Mouse (Mus musculus) stomach, embryonic 14.5 days (tissue): ENCODE measurements around the gene Fam221b. TPM values are rescaled to one million over a fixed set of nuclear protein-coding genes. Genes with fewer than 3 reads are reported as not detected.
A peak's percentile ranks its signal among the peaks of the same experiment; 100 is the strongest.

Source experiments
- ATAC-seq: fragments of 200-750 bp; cut with Nextera tagmentation; 2 replicates; pipeline ENCODE4 v1.8.0; 2017; ENCODE audit warnings: low read depth, moderate TSS enrichment; ENCODE audit not compliant: insufficient number of reproducible peaks, insufficient read depth, low FRiP score
- H3K27ac ChIP-seq: fragments of 300-500 bp; sonication (generic); 2 replicates; pipeline ENCODE4 v1.5.1; 2014; ENCODE audit warnings: mild to moderate bottlenecking, low read length, moderate library complexity, mixed read lengths
- H3K27me3 ChIP-seq: fragments of 300-500 bp; sonication (generic); 2 replicates; pipeline ENCODE4 v1.6.1; 2014; ENCODE audit warnings: low read length, control low read depth, mixed read lengths; ENCODE audit not compliant: control insufficient read depth, insufficient read depth
- H3K36me3 ChIP-seq: fragments of 300-500 bp; sonication (generic); 2 replicates; pipeline ENCODE4 v1.6.1; 2014; ENCODE audit warnings: mild to moderate bottlenecking, control low read depth, low read length, moderate library complexity, mixed read lengths; ENCODE audit not compliant: control insufficient read depth, insufficient read depth
- H3K4me1 ChIP-seq: fragments of 300-500 bp; sonication (generic); 2 replicates; pipeline ENCODE4 v1.6.1; 2014; ENCODE audit warnings: low read length, control low read depth, mixed read lengths; ENCODE audit not compliant: control insufficient read depth, insufficient read depth
- H3K4me2 ChIP-seq: fragments of 300-500 bp; sonication (generic); replicated peaks from 2 replicates; pipeline ENCODE4 v1.6.1; 2014; ENCODE audit warnings: low read depth, low read length, control low read depth
- H3K4me3 ChIP-seq: fragments of 300-500 bp; sonication (generic); 2 replicates; pipeline ENCODE4 v1.5.1; 2014; ENCODE audit warnings: low read depth, low read length, control low read depth
- H3K9ac ChIP-seq: fragments of 300-500 bp; sonication (generic); replicated peaks from 2 replicates; pipeline ENCODE4 v1.6.1; 2014; ENCODE audit warnings: low read depth, mild to moderate bottlenecking, control low read depth, low read length, moderate library complexity, mixed read lengths
- H3K9me3 ChIP-seq: fragments of 300-500 bp; sonication (generic); 2 replicates; pipeline ENCODE4 v1.6.1; 2016; ENCODE audit warnings: low read depth, low read length, control low read depth; ENCODE audit not compliant: control insufficient read depth
- WGBS: fragments of 180-500 bp; shearing (Covaris S2); extraction: QIAGEN DNeasy Blood & Tissue Kit; methylation state at CpG from one replicate; pipeline ENCODE4 v1.1.7; 2014; 5-methylcytosine and 5-hydroxymethylcytosine counted together
- polyA plus RNA-seq: library from polyadenylated mRNA; unstranded; fragments of >200 nt; fragmentation: Nextera tagmentation; extraction: Ambion mirVana; gene quantifications from 2 replicates; pipeline ENCODE4 v1.2.1, GENCODE M21; 2014

Fam221b gene
- polyA plus RNA-seq, 1 experiment from 2014 or later, result 4.2 TPM

GRCm38 (mm10) chr4:43633736-43634135 lies 35.2 kb downstream of the Fam221b start:
- Histone ChIP-seq H3K36me3 (no peaks in the 10 kb centered on the region), H3K9me3 (no peaks in the 10 kb centered on the region), H3K27ac (no peak overlapping the region), H3K4me1 (peaks cover 16% of the 10 kb centered on the region), H3K4me2 (no peak overlapping the region), H3K4me3 (no peak overlapping the region), H3K9ac (no peak overlapping the region), H3K27me3 (no peaks in the 10 kb centered on the region)
- no peak for ATAC-seq
- WGBS, result 90% methylated on average over 2 of the region's 2 CpGs

- H3K9ac ChIP-seq, result no peak overlapping the region
- WGBS, result 85% methylated on average over 8 of the region's 8 CpGs
- H3K27ac ChIP-seq, result no peak overlapping the region
- peaks cover 16% of the 10 kb centered on the region for H3K4me1 ChIP-seq
- no peak for ATAC-seq
- H3K4me3 ChIP-seq, result no peak overlapping the region
- no peaks in the 10 kb centered on the region for H3K27me3 ChIP-seq
- no peaks in the 10 kb centered on the region for H3K9me3 ChIP-seq
- 0 out of 2 replicates have a peak overlapping the region, but pooled peaks have one; percentile 86 for H3K4me2 ChIP-seq
- no peaks in the 10 kb centered on the region for H3K36me3 ChIP-seq
Measured at GRCm38 (mm10) chr4:43633296-43633695, 35.6 kb downstream of the Fam221b start.

GRCm38 (mm10) chr4:43631956-43632920 lies 36.7 kb downstream of the Fam221b start:
- peak; percentile 10; the same call in 1 of the 2 replicates for ATAC-seq
- WGBS, result 47% methylated on average over 42 of the region's 42 CpGs
- peak overlapping the region; percentile 76 for H3K9ac ChIP-seq
- no peaks in the 10 kb centered on the region for H3K27me3 ChIP-seq
- H3K36me3 ChIP-seq, result no peaks in the 10 kb centered on the region
- peak overlapping the region; percentile 86 for H3K4me2 ChIP-seq
- peak overlapping the region; percentile 57 for H3K4me3 ChIP-seq
- peaks cover 16% of the 10 kb centered on the region for H3K4me1 ChIP-seq
- no peak overlapping the region; the same call in 1 of the 2 replicates for H3K27ac ChIP-seq
- no peaks in the 10 kb centered on the region for H3K9me3 ChIP-seq

GRCm38 (mm10) chr4:43631046-43631955 lies 37.6 kb downstream of the Fam221b start, which contains the start of gene Npr2:
Npr2 (plus strand) TSS chr4:43631935.
- 2% methylated on average over 54 of the region's 70 CpGs for WGBS
- Histone ChIP-seq H3K36me3 (no peaks in the 10 kb centered on the region), H3K27ac (peak within 1 kb of the TSS; percentile 61), H3K9ac (peak within 1 kb of the TSS; percentile 76), H3K27me3 (no peaks in the 10 kb centered on the region), H3K4me1 (peaks cover 16% of the 10 kb centered on the region), H3K9me3 (no peaks in the 10 kb centered on the region), H3K4me3 (peak within 1 kb of the TSS; percentile 57), H3K4me2 (peak within 1 kb of the TSS; percentile 86)
- peak; percentile 54; the same call in 1 of the 2 replicates for ATAC-seq

- Histone ChIP-seq H3K27me3 (no peaks in the 10 kb centered on the region), H3K36me3 (no peaks in the 10 kb centered on the region), H3K4me1 (peaks cover 16% of the 10 kb centered on the region), H3K27ac (peak overlapping the region; percentile 61), H3K4me3 (peak overlapping the region; percentile 57; the same call in 1 of the 2 replicates), H3K9ac (no peak overlapping the region), H3K9me3 (peaks cover under 1% of the 10 kb centered on the region), H3K4me2 (peak overlapping the region; percentile 86; the same call in 1 of the 2 replicates)
- no peak for ATAC-seq
- WGBS, result 30% methylated on average over 5 of the region's 5 CpGs
Measured at GRCm38 (mm10) chr4:43630671-43631045, 38.3 kb downstream of the Fam221b start.

- no peaks in the 10 kb centered on the region for H3K36me3 ChIP-seq
- peaks cover 16% of the 10 kb centered on the region for H3K4me1 ChIP-seq
- WGBS, result 7% methylated on average over 5 of the region's 5 CpGs
- ATAC-seq, result peak; percentile 63; the same call in 1 of the 2 replicates
- peaks cover 6% of the 10 kb centered on the region for H3K9me3 ChIP-seq
- no peak overlapping the region for H3K4me2 ChIP-seq
- no peak overlapping the region for H3K9ac ChIP-seq
- H3K27ac ChIP-seq, result no peak overlapping the region; the same call in 1 of the 2 replicates
- H3K4me3 ChIP-seq, result no peak overlapping the region
- H3K27me3 ChIP-seq, result no peaks in the 10 kb centered on the region
Measured at GRCm38 (mm10) chr4:43630030-43630581, 38.8 kb downstream of the Fam221b start.

- H3K4me2 ChIP-seq, result no peak overlapping the region
Measured at GRCm38 (mm10) chr4:43629106-43629817, 39.7 kb downstream of the Fam221b start.

More at GRCm38 (mm10) chr4:43629106-43629817, 39.7 kb downstream of the Fam221b start:
- Histone ChIP-seq H3K9ac (no peak overlapping the region), H3K9me3 (peaks cover 12% of the 10 kb centered on the region), H3K4me1 (peaks cover 16% of the 10 kb centered on the region), H3K27me3 (no peaks in the 10 kb centered on the region), H3K4me3 (no peak overlapping the region), H3K27ac (no peak overlapping the region), H3K36me3 (no peaks in the 10 kb centered on the region)
- WGBS, result 40% methylated on average over 20 of the region's 20 CpGs
- ATAC-seq, result no peak
